Mouse (Mus musculus) CH12.LX (cell line): ENCODE data around the gene Pimreg. TPM values are rescaled to one million over a fixed set of nuclear protein-coding genes. Genes with fewer than 3 reads are reported as not detected.

Experiments used
- DNase-seq: peaks from one replicate; pipeline ENCODE4 v3.0.0-alpha.2; 2013; ENCODE audit errors: extremely low read depth
- H3K27ac ChIP-seq: 2 replicates; pipeline ENCODE4 v1.5.1; 2012; ENCODE audit warnings: low read depth, mild to moderate bottlenecking, control low read depth, moderate library complexity; ENCODE audit not compliant: insufficient read depth
- H3K27me3 ChIP-seq: replicated peaks from 2 replicates; pipeline ENCODE3; 2012; ENCODE audit warnings: inconsistent platforms
- H3K36me3 ChIP-seq, 2 experiments: replicated peaks in 1 of 2; 2 replicates each; pipeline versions ENCODE3 to v1.6.1; 2012; ENCODE audit warnings: inconsistent platforms in 1 of 2, low read length in 1 of 2, mild to moderate bottlenecking in 1 of 2, mixed read lengths in 1 of 2, moderate library complexity in 1 of 2; ENCODE audit not compliant: control insufficient read depth in 1 of 2, insufficient read depth in 1 of 2
- H3K4me1 ChIP-seq, 2 experiments: 2 replicates each; pipeline ENCODE4 v1.6.1; 2012; ENCODE audit warnings: inconsistent platforms in 1 of 2, moderate library complexity in 1 of 2; ENCODE audit not compliant: insufficient read depth in 2 of 2, control insufficient read depth in 1 of 2
- H3K4me2 ChIP-seq: 2 replicates; pipeline ENCODE4 v1.6.1; 2012; ENCODE audit warnings: low read depth, mild to moderate bottlenecking, control low read depth; ENCODE audit not compliant: poor library complexity, insufficient read depth, severe bottlenecking
- H3K4me3 ChIP-seq, 3 experiments: fragments of 150-350 bp in 1 of 3; sonication (generic) in 1 of 3; replicated peaks in 1 of 3; 2 replicates each; pipeline versions ENCODE3 to v1.5.1; 2011 to 2012; ENCODE audit warnings: low read depth in 2 of 3, low read length in 2 of 3, mild to moderate bottlenecking in 2 of 3, moderate library complexity in 2 of 3, control low read depth in 1 of 3, improper control_type of control experiment in 1 of 3, inconsistent platforms in 1 of 3, mixed read lengths in 1 of 3; ENCODE audit not compliant: poor library complexity in 1 of 3
- H3K79me2 ChIP-seq: replicated peaks from 2 replicates; pipeline ENCODE4 v1.6.1; 2012; ENCODE audit warnings: mild to moderate bottlenecking, moderate library complexity; ENCODE audit not compliant: control insufficient read depth, poor library complexity, insufficient read depth, severe bottlenecking; ENCODE audit errors: extremely low read depth
- H3K9ac ChIP-seq: 2 replicates; pipeline ENCODE4 v1.6.1; 2012; ENCODE audit warnings: low read depth, mild to moderate bottlenecking, control low read depth, moderate library complexity; ENCODE audit not compliant: insufficient read depth
- H3K9me3 ChIP-seq: replicated peaks from 2 replicates; pipeline ENCODE3; 2012; ENCODE audit warnings: low read length, inconsistent platforms, mixed read lengths
- BHLHE40 ChIP-seq: IDR thresholded peaks from 2 replicates; pipeline ENCODE4 v1.6.1; 2011; ENCODE audit warnings: mild to moderate bottlenecking, low read depth, low read length, improper control_type of control experiment
- CHD1 ChIP-seq: IDR thresholded peaks from 2 replicates; pipeline ENCODE4 v1.6.1; 2012; ENCODE audit warnings: low read depth, low read length, improper control_type of control experiment, inconsistent platforms
- E2F4 ChIP-seq: IDR thresholded peaks from 2 replicates; pipeline ENCODE4 v1.6.1; 2011; ENCODE audit warnings: low read depth, low read length, improper control_type of control experiment; ENCODE audit not compliant: insufficient replicate concordance
- ELF1 ChIP-seq: IDR thresholded peaks from 2 replicates; pipeline ENCODE4 v1.6.1; 2014; ENCODE audit warnings: low read depth, mild to moderate bottlenecking, inconsistent platforms, low read length, improper control_type of control experiment
- GABPA ChIP-seq: IDR thresholded peaks from 2 replicates; pipeline ENCODE4 v1.6.1; 2012; ENCODE audit warnings: low read depth, low read length, improper control_type of control experiment, inconsistent platforms; ENCODE audit not compliant: insufficient replicate concordance
- HCFC1 ChIP-seq: IDR thresholded peaks from 2 replicates; pipeline ENCODE4 v1.6.1; 2012; ENCODE audit warnings: low read depth, mild to moderate bottlenecking, inconsistent platforms, low read length, improper control_type of control experiment
- IRF4 ChIP-seq: IDR thresholded peaks from 2 replicates; pipeline ENCODE4 v1.6.1; 2014; ENCODE audit warnings: low read depth, mild to moderate bottlenecking, inconsistent platforms, low read length, improper control_type of control experiment
- JUND ChIP-seq: conservative IDR thresholded peaks from 2 replicates; pipeline ENCODE4 v1.6.1; 2011; ENCODE audit warnings: low read depth, low read length, improper control_type of control experiment
- MAX ChIP-seq: IDR thresholded peaks from 2 replicates; pipeline ENCODE4 v1.6.1; 2011; ENCODE audit warnings: low read length, improper control_type of control experiment
- MAZ ChIP-seq: IDR thresholded peaks from 2 replicates; pipeline ENCODE4 v1.6.1; 2012; ENCODE audit warnings: low read depth, mild to moderate bottlenecking, inconsistent platforms, low read length, improper control_type of control experiment, moderate library complexity
- MYC ChIP-seq: IDR thresholded peaks from 2 replicates; pipeline ENCODE4 v1.6.1; 2011; ENCODE audit warnings: low read depth, mild to moderate bottlenecking, improper control_type of control experiment, low read length
- NELFE ChIP-seq: IDR thresholded peaks from 2 replicates; pipeline ENCODE4 v1.6.1; 2011; ENCODE audit warnings: low read depth, low read length, improper control_type of control experiment
- NRF1 ChIP-seq: IDR thresholded peaks from 2 replicates; pipeline ENCODE4 v1.6.1; 2014; ENCODE audit warnings: low read depth, mild to moderate bottlenecking, inconsistent platforms, low read length, improper control_type of control experiment, moderate library complexity
- RAD21 ChIP-seq: IDR thresholded peaks from 2 replicates; pipeline ENCODE4 v1.6.1; 2011; ENCODE audit warnings: low read depth, mild to moderate bottlenecking, low read length, improper control_type of control experiment, moderate library complexity
- RCOR1 ChIP-seq: conservative IDR thresholded peaks from 2 replicates; pipeline ENCODE4 v1.6.1; 2012; ENCODE audit warnings: low read depth, mild to moderate bottlenecking, inconsistent platforms, low read length, improper control_type of control experiment
- SIN3A ChIP-seq: IDR thresholded peaks from 2 replicates; pipeline ENCODE4 v1.6.1; 2012; ENCODE audit warnings: low read length, improper control_type of control experiment, inconsistent platforms
- TBP ChIP-seq: conservative IDR thresholded peaks from 2 replicates; pipeline ENCODE4 v1.6.1; 2011; ENCODE audit warnings: low read depth, low read length, improper control_type of control experiment
- UBTF ChIP-seq: IDR thresholded peaks from 2 replicates; pipeline ENCODE4 v1.6.1; 2012; ENCODE audit warnings: low read depth, mild to moderate bottlenecking, inconsistent platforms, low read length, improper control_type of control experiment, moderate library complexity
- USF1 ChIP-seq: IDR thresholded peaks from 2 replicates; pipeline ENCODE4 v1.6.1; 2014; ENCODE audit warnings: low read depth, mild to moderate bottlenecking, inconsistent platforms, low read length, improper control_type of control experiment
- ZC3H11A ChIP-seq: IDR thresholded peaks from 2 replicates; pipeline ENCODE4 v1.6.1; 2012; ENCODE audit warnings: low read depth, mild to moderate bottlenecking, inconsistent platforms, low read length, improper control_type of control experiment
- ZKSCAN1 ChIP-seq: IDR thresholded peaks from 2 replicates; pipeline ENCODE4 v1.6.1; 2012; ENCODE audit warnings: low read depth, inconsistent platforms, low read length, improper control_type of control experiment, borderline replicate concordance
- ZMIZ1 ChIP-seq: IDR thresholded peaks from 2 replicates; pipeline ENCODE4 v1.6.1; 2012; ENCODE audit warnings: low read depth, mild to moderate bottlenecking, inconsistent platforms, low read length, improper control_type of control experiment
- ZNF384 ChIP-seq: IDR thresholded peaks from 2 replicates; pipeline ENCODE4 v1.6.1; 2012; ENCODE audit warnings: low read depth, low read length, improper control_type of control experiment, inconsistent platforms
- dilution Hi-C: fragments of 300-500 bp; cut with MboI; formaldehyde crosslinking; loops from 2 replicates; pipeline ENCODE4 v1.14.3; 2020; ENCODE audit warnings: low sequenced_read_pairs; ENCODE audit not compliant: extremely low pct_unique_long_range_greater_than_20kb, extremely low pct_ligation_motif_present
- in situ Hi-C: fragments of 300-500 bp; cut with MboI; formaldehyde crosslinking; loops from 3 replicates; pipeline ENCODE4 v1.14.3; 2019; ENCODE audit warnings: low sequenced_read_pairs, low pct_ligation_motif_present, low pct_unique_long_range_greater_than_20kb, mixed read lengths
- polyA plus RNA-seq: library from polyadenylated mRNA; unstranded; fragments of >175 nt; gene quantifications from 2 replicates; pipeline ENCODE4 v1.2.1, GENCODE M21; 2012; ENCODE audit warnings: low read depth; ENCODE audit not compliant: insufficient read length
- total RNA-seq, 2 experiments: library from RNA; depleted of rRNA; stranded (reverse); fragments of 300-350 nt in 1 of 2; fragments of >200 nt in 1 of 2; gene quantifications; 2 replicates each; pipeline ENCODE4 v1.2.3; 2012 to 2014

The Pimreg gene
- total and polyA plus RNA-seq, 3 experiments = 26.4 to 52.7 (median 27.9) TPM

DNA sequence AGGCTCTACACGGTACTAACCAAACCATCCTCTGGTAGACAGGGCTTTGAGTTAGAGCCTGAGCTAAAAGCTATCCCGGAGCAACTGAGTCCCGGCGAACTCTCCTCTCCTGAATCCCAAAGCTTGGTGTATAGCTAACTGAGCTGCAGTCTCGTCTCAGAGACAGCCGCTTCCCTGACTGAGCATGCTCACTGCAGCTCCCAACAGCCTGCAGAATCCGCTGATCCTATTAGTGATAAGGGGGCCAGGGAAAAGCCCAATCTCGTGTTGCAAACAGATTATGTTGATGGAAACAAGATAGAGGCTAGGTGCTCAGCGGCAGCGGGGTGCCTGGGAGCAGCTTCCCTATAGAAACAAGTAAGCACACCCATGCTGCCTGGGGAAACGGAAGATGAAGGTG, 45.0 kb upstream of the Pimreg start:
- in situ Hi-C loops (no loop called here), dilution Hi-C loops (no loop called here)
- no peak overlapping the region for H3K4me2 ChIP-seq
- H3K27ac ChIP-seq = no peak overlapping the region
- no peak overlapping the region for H3K4me3 ChIP-seq
- H3K79me2 ChIP-seq = no peaks in the 10 kb centered on the region
- peaks cover 4% of the 10 kb centered on the region for H3K9me3 ChIP-seq
- no peak for DNase-seq
- no peaks in the 10 kb centered on the region for H3K36me3 ChIP-seq
- TF ChIP-seq ZKSCAN1 (no peak), NRF1 (0 out of 2 replicates have a peak, but pooled peaks have one; percentile 21), ELF1 (no peak)
- no peak overlapping the region for H3K9ac ChIP-seq
- no peaks in the 10 kb centered on the region for H3K27me3 ChIP-seq
- H3K4me1 ChIP-seq = peaks cover 18 to 65% of the 10 kb centered on the region in 2 experiments

DNA sequence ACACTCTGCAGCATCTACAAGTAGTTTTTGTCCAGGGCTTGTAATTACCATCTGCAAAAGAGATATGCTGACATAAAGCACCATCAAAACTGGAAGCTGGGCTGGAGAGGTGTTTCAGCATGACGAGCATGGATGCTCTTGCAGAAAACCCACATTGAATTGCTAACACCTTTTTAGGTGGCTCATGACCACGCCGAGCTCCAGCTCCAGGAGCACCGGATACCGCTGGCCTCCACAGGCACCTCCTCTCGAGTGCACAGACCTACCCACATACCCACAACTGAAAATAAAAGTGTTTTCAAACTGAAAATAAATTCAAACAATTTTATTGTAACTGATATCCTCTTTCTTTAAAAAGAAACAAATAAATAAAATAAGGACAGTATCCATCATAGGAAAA, 41.6 kb upstream of the Pimreg start:
- Histone ChIP-seq H3K27ac (no peak overlapping the region), H3K4me3 (no peak overlapping the region), H3K4me2 (no peak overlapping the region), H3K9ac (no peak overlapping the region), H3K79me2 (no peaks in the 10 kb centered on the region), H3K27me3 (no peaks in the 10 kb centered on the region), H3K36me3 (no peaks in the 10 kb centered on the region), H3K4me1 (peaks cover 17 to 69% of the 10 kb centered on the region in 2 experiments), H3K9me3 (no peaks in the 10 kb centered on the region)
- no peak for DNase-seq
- TF ChIP-seq MYC = no peak
- TF ChIP-seq RAD21 = no peak
- TF ChIP-seq GABPA = no peak
- TF ChIP-seq MAX = no peak
- dilution Hi-C loops (no loop called here), in situ Hi-C loops (no loop called here)

DNA sequence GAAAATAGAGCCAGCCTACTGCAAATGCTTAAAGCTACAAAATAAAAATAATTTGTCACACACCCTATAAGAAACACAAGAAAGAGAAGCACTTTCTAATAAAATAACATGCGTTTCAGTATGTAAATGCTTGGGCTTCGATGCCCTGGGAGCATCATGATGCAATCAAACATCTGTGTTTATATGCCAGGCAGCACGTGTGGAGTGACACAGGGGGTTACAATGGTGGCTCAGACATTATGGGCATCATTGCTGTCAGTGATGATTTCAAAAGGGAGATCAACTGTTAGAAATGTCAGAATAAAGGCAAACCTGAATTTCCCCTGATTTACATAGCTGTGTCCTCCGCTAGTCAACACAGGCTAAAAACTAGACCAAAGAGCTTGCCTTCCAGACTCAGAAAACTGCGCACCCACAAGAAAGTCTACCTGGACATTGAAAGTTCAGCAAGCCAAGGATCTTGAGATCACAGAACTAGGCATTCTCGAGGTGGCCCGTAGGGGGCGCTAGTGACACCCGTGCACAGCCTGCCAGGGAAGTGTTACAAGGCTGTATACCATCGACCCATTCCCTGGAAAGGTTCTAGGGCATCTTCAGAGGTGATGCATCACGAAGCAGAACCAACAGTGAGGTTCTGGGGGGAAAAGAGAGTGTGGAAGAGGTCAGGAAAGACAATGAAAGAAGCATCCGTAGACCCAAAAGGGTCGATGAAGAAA, 39.5 kb upstream of the Pimreg start:
- H3K4me2 ChIP-seq = no peak overlapping the region
- dilution Hi-C loops (no loop called here), in situ Hi-C loops (no loop called here)
- H3K4me3 ChIP-seq = no peak overlapping the region
- DNase-seq = peak; percentile 71
- H3K27me3 ChIP-seq = no peaks in the 10 kb centered on the region
- no peaks in the 10 kb centered on the region for H3K79me2 ChIP-seq
- no peaks in the 10 kb centered on the region for H3K9me3 ChIP-seq
- peaks cover 10 to 51% of the 10 kb centered on the region in 2 experiments for H3K4me1 ChIP-seq
- no peaks in the 10 kb centered on the region for H3K36me3 ChIP-seq
- H3K9ac ChIP-seq = no peak overlapping the region; the same call in 1 of the 2 replicates
- H3K27ac ChIP-seq = no peak overlapping the region
- peak; percentile 73 for TF ChIP-seq BHLHE40
- TF ChIP-seq E2F4 = no peak
- peak; percentile 50; the same call in 1 of the 2 replicates for TF ChIP-seq NELFE
- 0 out of 2 replicates have a peak, but pooled peaks have one; percentile 18 for TF ChIP-seq IRF4
- TF ChIP-seq MYC = no peak
- no peak for TF ChIP-seq HCFC1
- TF ChIP-seq USF1 = no peak
- TF ChIP-seq MAX = no peak
- no peak for TF ChIP-seq ZNF384
- TF ChIP-seq SIN3A = no peak
- no peak for TF ChIP-seq CHD1
- TF ChIP-seq UBTF = no peak
- no peak for TF ChIP-seq GABPA
- TF ChIP-seq RCOR1 = no peak
- TF ChIP-seq ZMIZ1 = no peak
- no peak for TF ChIP-seq MAZ
- TF ChIP-seq ELF1 = no peak
- TF ChIP-seq NRF1 = no peak
- TF ChIP-seq TBP = no peak
- TF ChIP-seq RAD21 = peak; percentile 53
- TF ChIP-seq ZC3H11A = no peak
- 0 out of 2 replicates have a peak, but pooled peaks have one; percentile 10 for TF ChIP-seq JUND
